Mouse (Mus musculus) heart, embryonic 15.5 days (tissue): ENCODE data around the gene Sec61a2. TPM values are rescaled to one million over a fixed set of nuclear protein-coding genes. Genes with fewer than 3 reads are reported as not detected.

Experiments
- ATAC-seq: fragments of 200-750 bp; cut with Nextera tagmentation; replicated peaks from 2 replicates; pipeline ENCODE4 v1.8.0; 2017; ENCODE audit warnings: low read depth, moderate TSS enrichment; ENCODE audit not compliant: insufficient number of reproducible peaks, insufficient read depth, low FRiP score
- H3K27ac ChIP-seq: fragments of 300-500 bp; sonication (generic); 2 replicates; pipeline ENCODE4 v1.5.1; 2015; ENCODE audit warnings: mild to moderate bottlenecking, inconsistent platforms
- H3K27me3 ChIP-seq: fragments of 300-500 bp; sonication (generic); 2 replicates; pipeline ENCODE4 v1.6.1; 2015; ENCODE audit warnings: inconsistent platforms
- H3K36me3 ChIP-seq: fragments of 300-500 bp; sonication (generic); 2 replicates; pipeline ENCODE4 v1.6.1; 2015; ENCODE audit warnings: mild to moderate bottlenecking, inconsistent platforms
- H3K4me1 ChIP-seq: fragments of 300-500 bp; sonication (generic); replicated peaks from 2 replicates; pipeline ENCODE4 v1.6.1; 2015; ENCODE audit warnings: inconsistent platforms
- H3K4me2 ChIP-seq: fragments of 300-500 bp; sonication (generic); 2 replicates; pipeline ENCODE4 v1.6.1; 2015; ENCODE audit warnings: inconsistent platforms, mild to moderate bottlenecking, moderate library complexity
- H3K4me3 ChIP-seq: fragments of 300-500 bp; sonication (generic); 2 replicates; pipeline ENCODE4 v1.5.1; 2015; ENCODE audit warnings: mild to moderate bottlenecking, inconsistent platforms
- H3K9ac ChIP-seq: fragments of 300-500 bp; sonication (generic); 2 replicates; pipeline ENCODE4 v1.6.1; 2015; ENCODE audit warnings: mild to moderate bottlenecking, inconsistent platforms
- H3K9me3 ChIP-seq: fragments of 300-500 bp; sonication (generic); replicated peaks from 2 replicates; pipeline ENCODE4 v1.6.1; 2016; ENCODE audit warnings: inconsistent platforms
- WGBS: fragments of 180-500 bp; shearing (Covaris S2); methylation state at CpG from one replicate; pipeline ENCODE4 v1.1.7; 2015; ENCODE audit warnings: mixed read lengths; 5-methylcytosine and 5-hydroxymethylcytosine counted together
- polyA plus RNA-seq: library from polyadenylated mRNA; unstranded; fragments of >200 nt; fragmentation: Nextera tagmentation; extraction: Ambion mirVana; gene quantifications from 2 replicates; pipeline ENCODE4 v1.2.1, GENCODE M21; 2015

Gene Sec61a2
- polyA plus RNA-seq, 1 experiment from 2014 or later, result 44.0 TPM

GRCm38 (mm10) chr2:5825265-5825913 is 69.8 kb downstream of the Sec61a2 start:
- H3K36me3 ChIP-seq, result peaks cover 21% of the 10 kb centered on the region
- no peak overlapping the region for H3K4me3 ChIP-seq
- no peaks in the 10 kb centered on the region for H3K4me1 ChIP-seq
- no peak overlapping the region for H3K4me2 ChIP-seq
- no peak overlapping the region for H3K9ac ChIP-seq
- WGBS, result 95% methylated on average over 5 of the region's 5 CpGs
- no peak overlapping the region for H3K27ac ChIP-seq
- no peaks in the 10 kb centered on the region for H3K9me3 ChIP-seq
- ATAC-seq, result no peak
- H3K27me3 ChIP-seq, result no peaks in the 10 kb centered on the region

DNA sequence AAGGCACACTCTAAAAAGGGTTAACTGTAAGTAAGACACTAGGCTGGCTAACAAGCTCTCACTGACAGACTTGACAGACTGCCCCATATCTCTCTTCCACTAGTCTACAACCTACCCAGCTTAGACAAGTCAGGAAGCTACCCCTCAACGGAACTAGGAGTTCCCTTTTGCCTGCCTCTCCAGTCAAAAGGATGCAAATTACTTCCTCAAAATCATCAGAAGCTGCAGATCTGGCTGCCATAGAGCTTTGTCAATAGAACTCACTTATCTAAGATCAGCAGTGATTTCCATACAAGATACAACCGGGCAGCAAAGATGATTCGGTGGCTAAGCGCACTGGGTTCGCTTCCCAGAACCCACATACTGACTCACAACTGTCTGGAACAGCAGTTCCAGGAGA is 70.5 kb downstream of the Sec61a2 start:
- Histone ChIP-seq H3K9ac (no peak overlapping the region), H3K4me2 (no peak overlapping the region), H3K4me1 (no peaks in the 10 kb centered on the region), H3K4me3 (no peak overlapping the region), H3K27ac (no peak overlapping the region), H3K36me3 (peaks cover 24% of the 10 kb centered on the region), H3K9me3 (no peaks in the 10 kb centered on the region), H3K27me3 (no peaks in the 10 kb centered on the region)
- WGBS, result 76% methylated on average over 5 of the region's 5 CpGs
- ATAC-seq, result no peak

DNA sequence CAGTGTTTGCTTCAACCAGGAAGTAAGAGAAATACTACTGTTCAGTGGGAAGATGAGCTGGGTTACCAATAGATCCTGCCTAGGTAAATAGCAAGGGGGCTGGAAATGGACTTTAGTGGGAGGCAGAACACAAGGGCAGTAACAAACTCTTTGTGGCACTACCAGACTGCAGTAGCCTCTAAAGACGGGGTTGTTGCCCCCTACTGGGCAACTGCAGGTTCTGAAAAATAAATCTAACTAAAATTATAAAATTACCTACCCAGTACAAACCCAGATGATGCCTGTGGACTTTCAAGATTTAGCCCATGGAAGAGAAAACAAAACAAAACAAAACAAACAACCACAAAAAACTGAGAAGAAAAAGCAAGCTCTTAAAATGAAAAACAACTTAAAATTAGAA is 71.0 kb downstream of the Sec61a2 start:
- 14% methylated on average over 1 of the region's 1 CpGs for whole genome bisulfite sequencing
- H3K27me3 ChIP-seq, result no peaks in the 10 kb centered on the region
- no peak overlapping the region for H3K4me2 ChIP-seq
- ATAC-seq, result no peak
- no peaks in the 10 kb centered on the region for H3K9me3 ChIP-seq
- H3K9ac ChIP-seq, result no peak overlapping the region
- H3K27ac ChIP-seq, result no peak overlapping the region
- H3K4me3 ChIP-seq, result no peak overlapping the region
- H3K4me1 ChIP-seq, result no peaks in the 10 kb centered on the region
- peaks cover 29% of the 10 kb centered on the region for H3K36me3 ChIP-seq

DNA sequence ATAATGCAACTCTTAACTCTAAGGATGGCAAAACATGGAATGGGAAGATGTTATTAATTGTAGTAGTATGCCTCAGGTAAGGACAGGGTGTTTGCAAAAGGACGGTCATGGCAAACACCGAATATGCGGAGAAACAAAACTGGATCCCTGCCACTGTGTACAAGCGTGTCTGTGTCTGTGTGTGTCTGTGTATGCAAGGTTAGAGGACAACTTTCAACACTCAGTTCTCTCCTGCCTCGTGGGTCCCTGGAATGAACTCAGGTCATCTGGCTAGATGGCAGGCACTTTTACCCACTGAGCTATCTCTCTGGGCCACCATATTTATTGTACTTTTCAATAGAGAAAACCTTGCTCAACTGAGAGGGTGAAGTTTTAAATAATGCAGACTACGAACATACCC is 72.8 kb downstream of the Sec61a2 start:
- Histone ChIP-seq H3K27ac (no peak overlapping the region), H3K4me2 (no peak overlapping the region), H3K9ac (no peak overlapping the region), H3K36me3 (peaks cover 43% of the 10 kb centered on the region), H3K4me3 (no peak overlapping the region), H3K9me3 (no peaks in the 10 kb centered on the region), H3K4me1 (no peaks in the 10 kb centered on the region), H3K27me3 (no peaks in the 10 kb centered on the region)
- WGBS, result 89% methylated on average over 6 of the region's 6 CpGs
- ATAC-seq, result no peak

GRCm38 (mm10) chr2:5821264-5821663 is 74.0 kb downstream of the Sec61a2 start:
- H3K9ac ChIP-seq, result no peak overlapping the region
- H3K9me3 ChIP-seq, result no peaks in the 10 kb centered on the region
- no peak for ATAC-seq
- no peaks in the 10 kb centered on the region for H3K27me3 ChIP-seq
- H3K27ac ChIP-seq, result no peak overlapping the region
- WGBS, result 74% methylated on average over 10 of the region's 10 CpGs
- H3K4me2 ChIP-seq, result no peak overlapping the region
- no peak overlapping the region for H3K4me3 ChIP-seq
- peaks cover 40% of the 10 kb centered on the region for H3K36me3 ChIP-seq
- H3K4me1 ChIP-seq, result no peaks in the 10 kb centered on the region

Other genes with a start within 250 kb of the Sec61a2 start
- 2.4 and 3.0 TPM in 2 replicates for gene Camk1d, start 180.9 kb downstream of the Sec61a2 start, polyA plus RNA-seq
- gene Nudt5, start 50.4 kb downstream of the Sec61a2 start, polyA plus RNA-seq, result 49.9 and 52.2 TPM in 2 replicates
- 171 and 182 TPM in 2 replicates for gene Cdc123, start 50.3 kb downstream of the Sec61a2 start, polyA plus RNA-seq
- gene Gm13199, start 32.5 kb downstream of the Sec61a2 start, polyA plus RNA-seq, result 0.63 and 0.71 TPM in 2 replicates
- gene Dhtkd1, start 47.4 kb upstream of the Sec61a2 start, polyA plus RNA-seq, result 1.5 and 3.3 TPM in 2 replicates
- gene Upf2, start 56.0 kb upstream of the Sec61a2 start, polyA plus RNA-seq, result 5.4 and 6.4 TPM in 2 replicates
- gene Proser2, start 234.8 kb upstream of the Sec61a2 start, polyA plus RNA-seq, result 14.8 and 15.2 TPM in 2 replicates